Mouse (Mus musculus) G1E (cell line): ENCODE measurements at regions not wholly inside any gene's neighbourhood (a gene's known extent, or its start where the extent isn't known, plus 50 kb on each side); places are given as distances from the start of the nearest gene placed in this dataset.

Source experiments
- CTCF ChIP-seq: IDR thresholded peaks from 2 replicates; pipeline ENCODE4 v1.5.1; 2012; ENCODE audit warnings: low read depth, low read length, inconsistent platforms, mixed read lengths
- GATA1 ChIP-seq: IDR thresholded peaks from 2 replicates; pipeline ENCODE4 v1.6.1; 2012; ENCODE audit warnings: borderline replicate concordance, low read length, inconsistent platforms, mixed read lengths
- GATA2 ChIP-seq: IDR thresholded peaks from 2 replicates; pipeline ENCODE4 v1.6.1; 2012; ENCODE audit warnings: low read depth, low read length, inconsistent platforms, borderline replicate concordance
- POLR2AphosphoS5 ChIP-seq: IDR thresholded peaks from 2 replicates; pipeline ENCODE4 v1.6.1; 2012; ENCODE audit warnings: low read depth, low read length, inconsistent platforms; ENCODE audit not compliant: insufficient replicate concordance
- TAL1 ChIP-seq: conservative IDR thresholded peaks from 2 replicates; pipeline ENCODE4 v1.6.1; 2012; ENCODE audit warnings: low read depth, low read length, inconsistent platforms, mixed read lengths

DNA sequence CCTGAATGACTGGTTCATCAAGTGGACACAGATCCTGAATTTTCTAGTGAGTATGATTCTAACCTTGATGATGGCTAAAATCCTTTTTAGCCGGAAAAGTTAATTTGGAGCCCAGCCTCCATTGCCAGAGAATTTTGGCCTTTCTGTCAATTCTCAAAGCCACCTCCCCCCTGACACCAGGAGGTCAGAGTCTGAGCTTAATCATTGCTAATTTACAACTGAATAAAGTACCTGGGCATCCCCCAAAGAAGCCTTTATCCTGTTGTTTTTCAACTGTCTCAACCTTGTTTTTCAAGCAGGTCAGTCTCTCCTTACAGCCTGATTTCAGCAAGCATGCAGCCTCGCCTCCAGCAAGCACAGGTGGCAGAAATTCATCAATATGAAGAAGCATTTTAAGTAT lies 758.7 kb upstream of the Manea start:
- no peak for TF ChIP-seq CTCF
- TF ChIP-seq GATA2 = no peak
- TF ChIP-seq GATA1 = no peak
- TF ChIP-seq TAL1 = no peak
- no peak for TF ChIP-seq POLR2AphosphoS5
